Mouse (Mus musculus): Measurements from ENCODE around the gene Zdhhc25.

Gene Zdhhc25

DNA sequence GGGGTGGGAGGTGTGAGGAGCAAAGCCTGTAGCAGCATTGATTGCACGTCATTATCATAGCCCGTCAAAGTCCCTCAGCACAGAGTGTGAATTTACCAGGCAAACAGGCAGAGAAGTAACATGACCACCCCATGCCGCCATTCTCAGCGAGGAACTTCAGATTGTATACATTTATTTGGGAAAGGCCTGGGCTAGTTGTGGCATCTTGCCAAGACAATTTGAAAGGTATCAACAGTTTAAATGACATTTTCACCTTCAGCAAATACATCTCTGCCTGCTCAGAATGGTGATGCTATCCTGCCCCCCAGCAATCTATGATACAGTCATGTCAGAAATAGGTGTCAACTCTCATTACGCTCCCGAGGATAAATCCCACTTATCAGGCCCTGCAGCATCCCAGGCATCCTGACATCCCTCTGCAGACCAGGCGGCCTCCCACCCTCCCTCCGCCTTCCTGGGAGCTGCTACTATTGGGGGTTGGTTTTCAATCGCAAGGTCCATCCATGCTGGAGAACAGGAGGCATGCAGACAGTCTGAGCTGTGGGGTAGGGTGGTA is 28.8 kb downstream of the Zdhhc25 start:
- 86% methylated on average over 9 of the region's 9 CpGs for WGBS

GRCm38 (mm10) chr15:88635205-88635604 is 35.1 kb downstream of the Zdhhc25 start:
- WGBS, result 62% methylated on average over 5 of the region's 5 CpGs

- 13% methylated on average over 13 of the region's 13 CpGs for WGBS
Observed at GRCm38 (mm10) chr15:88651019-88651418, 50.9 kb downstream of the Zdhhc25 start.
